Mouse (Mus musculus) right cerebral cortex, postnatal 4 days (tissue): Measurements from ENCODE around the gene N4bp2.

Source experiments
- DNase-seq: peaks from one replicate; pipeline ENCODE4 v3.0.0-alpha.2; 2022

The N4bp2 gene

GRCm38 (mm10) chr5:65831917-65832618, 68.7 kb downstream of the N4bp2 start:
- DNase-seq = no peak

- no peak for DNase-seq
Observed at GRCm38 (mm10) chr5:65833092-65833491, 69.8 kb downstream of the N4bp2 start.

- DNase-seq = no peak
Observed at GRCm38 (mm10) chr5:65833766-65834498, 70.6 kb downstream of the N4bp2 start.

- DNase-seq = no peak
Observed at GRCm38 (mm10) chr5:65838053-65838452, 74.7 kb downstream of the N4bp2 start.

- no peak for DNase-seq
Observed at GRCm38 (mm10) chr5:65842947-65843346, 79.6 kb downstream of the N4bp2 start.

- no peak for DNase-seq
Observed at GRCm38 (mm10) chr5:65846534-65846933, 83.2 kb downstream of the N4bp2 start.

- DNase-seq = no peak
Observed at GRCm38 (mm10) chr5:65846958-65847357, 83.6 kb downstream of the N4bp2 start.

GRCm38 (mm10) chr5:65847656-65848055, 84.3 kb downstream of the N4bp2 start:
- DNase-seq = no peak

GRCm38 (mm10) chr5:65850765-65851164, 87.4 kb downstream of the N4bp2 start:
- no peak for DNase-seq

GRCm38 (mm10) chr5:65854786-65855191, 91.5 kb downstream of the N4bp2 start:
- DNase-seq = no peak

GRCm38 (mm10) chr5:65855571-65855970, 92.2 kb downstream of the N4bp2 start:
- no peak for DNase-seq

GRCm38 (mm10) chr5:65856591-65857411, 93.5 kb downstream of the N4bp2 start:
- no peak for DNase-seq

- DNase-seq = no peak
Observed at GRCm38 (mm10) chr5:65857935-65858334, 94.6 kb downstream of the N4bp2 start.

- no peak for DNase-seq
Observed at GRCm38 (mm10) chr5:65858355-65858754, 95.0 kb downstream of the N4bp2 start.

- no peak for DNase-seq
Observed at GRCm38 (mm10) chr5:65858898-65859297, 95.6 kb downstream of the N4bp2 start.

- no peak for DNase-seq
Observed at GRCm38 (mm10) chr5:65859396-65859795, 96.1 kb downstream of the N4bp2 start.

GRCm38 (mm10) chr5:65860281-65861000, 97.1 kb downstream of the N4bp2 start:
- no peak for DNase-seq

- no peak for DNase-seq
Observed at GRCm38 (mm10) chr5:65861154-65861944, 98.0 kb downstream of the N4bp2 start, which contains the start of gene Rhoh. TSS of gene Rhoh (plus strand) at chr5:65861213.

GRCm38 (mm10) chr5:65862217-65862927, 99.1 kb downstream of the N4bp2 start:
- DNase-seq = no peak

GRCm38 (mm10) chr5:65863349-65863749, 100.0 kb downstream of the N4bp2 start:
- DNase-seq = no peak

- DNase-seq = no peak
Observed at GRCm38 (mm10) chr5:65864486-65864885, 101.2 kb downstream of the N4bp2 start.
